Mouse (Mus musculus): Measurements from ENCODE around the gene Cox5b.
"Not testable (repeated sequence)": the region's sequence is repeated elsewhere in the genome, so short reads cannot be mapped to it uniquely, and the experiment has no call there.

Cox5b gene

GRCm38 (mm10) chr1:36691271-36692155, at the start of gene Cox5b:
Gene Cox5b, plus strand, starts transcription at chr1:36691449.
- DNase-seq, result peak; percentile 97

- DNase-seq, result no peak
Measured at GRCm38 (mm10) chr1:36643957-36644614, 47.2 kb upstream of the Cox5b start.

GRCm38 (mm10) chr1:36644615-36645007, 46.6 kb upstream of the Cox5b start:
- DNase-seq, result no peak

DNA sequence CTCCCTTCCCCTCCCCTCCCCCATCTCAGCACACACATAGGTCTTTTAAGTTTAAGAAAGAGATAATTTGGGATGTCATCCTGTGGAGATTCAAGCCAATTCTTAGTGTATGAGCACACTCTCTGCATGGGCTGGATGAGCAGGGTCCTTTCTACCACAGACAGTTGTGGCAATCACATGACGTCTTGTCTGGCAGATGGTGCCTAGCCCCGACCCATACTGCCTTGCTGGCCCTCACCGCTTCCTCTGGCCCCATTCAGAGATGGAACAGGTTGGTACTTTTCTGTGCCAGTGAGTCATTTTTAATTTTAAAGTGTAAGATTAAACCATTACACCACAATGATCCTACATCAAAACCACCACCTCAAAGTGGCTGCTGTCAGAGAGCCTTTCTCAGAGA, 45.0 kb upstream of the Cox5b start:
- DNase-seq, result no peak

GRCm38 (mm10) chr1:36647631-36648030, 43.6 kb upstream of the Cox5b start:
- no peak for DNase-seq

GRCm38 (mm10) chr1:36655039-36655438, 36.2 kb upstream of the Cox5b start:
- no peak for DNase-seq

- DNase-seq, result no peak
Measured at GRCm38 (mm10) chr1:36656233-36656632, 35.0 kb upstream of the Cox5b start.

GRCm38 (mm10) chr1:36657658-36658415, 33.4 kb upstream of the Cox5b start:
- DNase-seq, result no peak

DNA sequence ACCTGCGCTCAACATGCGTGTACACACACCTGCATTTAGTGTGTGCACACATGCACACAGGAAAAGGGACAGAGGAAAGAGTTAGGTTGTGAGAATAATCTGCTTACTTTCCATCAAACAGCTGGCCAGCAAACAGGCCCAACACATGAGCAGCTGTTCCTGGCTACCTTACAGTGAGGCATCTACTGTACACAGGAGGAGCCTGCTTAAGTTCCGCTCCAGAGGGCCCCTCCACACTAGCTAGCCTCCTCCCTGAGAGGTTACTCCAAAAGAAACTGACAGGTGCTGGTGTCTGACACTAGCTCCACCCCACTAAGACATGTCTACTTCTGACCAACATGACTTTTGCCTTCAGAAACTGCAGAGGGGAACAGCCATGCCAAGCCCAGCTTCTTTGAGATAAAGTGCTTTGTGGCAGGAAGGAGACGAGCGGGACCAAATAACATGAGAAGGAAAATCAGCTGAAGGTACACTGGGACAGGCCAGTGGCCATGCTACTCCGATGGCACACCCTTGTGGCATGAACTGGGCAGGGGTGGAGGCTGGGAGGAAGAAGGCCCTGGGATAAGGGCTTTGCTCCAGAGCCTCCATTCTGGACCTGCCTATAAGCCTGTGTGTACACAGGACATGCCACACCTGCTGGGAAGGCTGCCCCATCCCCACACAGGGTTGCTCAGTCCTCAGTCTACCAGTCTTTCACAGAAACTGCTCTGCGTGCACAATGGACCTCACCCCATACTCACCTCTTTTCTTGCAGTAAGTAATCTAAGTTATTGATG, 32.4 kb upstream of the Cox5b start:
- DNase-seq, result no peak

DNA sequence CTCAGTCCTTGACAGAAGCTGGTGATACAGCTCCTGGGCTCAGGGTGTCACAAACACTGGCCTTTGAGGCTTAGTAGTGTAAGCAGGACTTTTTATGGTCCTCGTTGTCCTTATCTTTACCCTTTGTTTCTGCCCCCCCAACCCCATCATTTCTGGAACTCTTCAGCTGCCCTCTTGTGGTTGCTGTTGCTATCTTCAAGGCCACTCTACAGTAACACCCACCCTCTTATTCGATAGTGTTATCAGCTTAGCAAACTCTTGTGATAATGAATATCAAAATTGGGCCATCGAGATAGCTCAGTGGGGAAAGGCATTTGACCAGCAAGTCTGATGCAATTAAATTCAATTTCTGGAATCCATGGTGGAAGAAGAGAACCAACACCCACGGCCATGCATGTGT, 26.8 kb upstream of the Cox5b start:
- peak in 1 of 2 experiments; percentile 13 for DNase-seq

DNA sequence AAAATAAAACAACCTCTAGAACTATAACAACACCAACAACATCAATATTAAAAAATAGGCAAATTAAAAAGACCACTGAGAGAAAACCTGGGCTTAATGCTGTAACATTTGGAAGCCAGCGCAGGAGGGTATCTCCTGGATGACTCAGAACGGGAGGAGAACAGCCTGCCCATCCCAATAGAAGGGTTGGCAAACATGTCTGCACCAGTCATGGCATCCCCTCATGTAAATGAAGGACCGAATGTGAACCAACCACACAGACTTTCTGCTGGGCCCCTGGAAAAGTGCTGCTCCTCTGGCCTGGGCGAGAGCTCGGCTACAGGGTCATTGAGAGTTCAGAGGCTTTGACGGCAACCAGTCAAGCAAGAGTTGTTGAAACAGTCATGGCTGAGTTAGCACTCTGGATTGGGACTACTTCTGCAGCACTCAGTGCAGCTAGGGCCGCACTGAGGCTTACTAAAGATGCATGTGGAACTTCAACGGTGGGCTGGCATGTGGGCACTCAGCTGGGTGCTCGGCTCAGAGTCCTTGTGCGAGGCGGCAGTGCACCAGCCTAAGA, 26.0 kb upstream of the Cox5b start:
- DNase-seq, result peak in 1 of 2 experiments; percentile 15

- no peak for DNase-seq
Measured at GRCm38 (mm10) chr1:36665934-36666333, 25.3 kb upstream of the Cox5b start.

DNA sequence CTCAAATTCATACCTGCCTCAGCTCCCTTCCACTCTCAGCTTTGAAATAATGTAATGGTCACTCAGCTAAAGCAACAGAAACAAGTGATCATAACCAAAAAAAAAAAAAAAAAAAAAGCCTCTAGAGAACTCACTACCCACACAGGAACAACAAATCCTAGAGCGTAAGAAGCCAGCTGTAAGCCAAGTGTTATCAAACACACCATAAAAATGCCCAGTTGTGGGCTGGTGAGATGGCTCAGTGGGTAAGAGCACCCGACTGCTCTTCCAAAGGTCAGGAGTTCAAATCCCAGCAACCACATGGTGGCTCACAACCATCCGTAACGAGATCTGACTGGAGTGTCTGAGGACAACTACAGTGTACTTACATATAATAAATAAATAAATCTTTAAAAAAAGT, 23.2 kb upstream of the Cox5b start:
- DNase-seq, result not testable (repeated sequence)

DNA sequence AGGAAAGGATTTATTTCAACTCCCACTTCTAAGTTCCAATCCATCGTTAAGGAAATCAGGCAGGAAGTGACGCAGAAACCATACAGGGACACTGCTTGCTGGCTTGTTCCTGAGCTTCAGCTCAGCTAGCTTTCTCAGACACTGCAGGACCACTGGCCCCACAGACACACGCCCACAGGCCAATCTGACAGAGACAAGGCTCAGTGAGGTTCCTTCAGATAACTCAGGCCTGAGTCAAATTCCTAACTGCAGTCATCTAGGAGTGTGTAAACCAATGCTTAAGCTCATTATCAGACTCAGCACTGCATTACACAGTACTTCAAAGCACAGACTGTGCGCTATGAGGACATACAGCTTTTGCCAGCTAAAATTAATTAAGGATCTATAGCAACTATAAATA, 21.0 kb upstream of the Cox5b start:
- no peak for DNase-seq

DNA sequence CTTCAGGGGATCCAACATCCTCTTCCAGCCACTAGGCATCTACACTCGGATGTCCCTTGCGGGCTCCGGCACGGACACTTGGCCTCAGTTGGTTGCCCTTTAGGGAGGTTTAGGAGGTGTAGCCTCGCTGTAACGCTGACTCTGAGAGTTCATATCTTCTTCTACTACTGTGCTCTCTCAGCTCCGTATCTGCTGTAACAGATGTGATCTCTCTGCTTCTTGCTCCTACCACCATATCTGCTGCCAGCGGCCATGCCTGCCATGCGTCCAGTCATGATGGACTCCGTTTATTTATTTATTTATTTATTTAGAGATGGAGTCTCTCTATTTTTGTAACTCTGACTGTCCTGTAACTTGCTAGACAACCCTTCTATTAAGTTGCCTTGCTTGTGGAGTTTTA, 20.0 kb upstream of the Cox5b start:
- no peak for DNase-seq

DNA sequence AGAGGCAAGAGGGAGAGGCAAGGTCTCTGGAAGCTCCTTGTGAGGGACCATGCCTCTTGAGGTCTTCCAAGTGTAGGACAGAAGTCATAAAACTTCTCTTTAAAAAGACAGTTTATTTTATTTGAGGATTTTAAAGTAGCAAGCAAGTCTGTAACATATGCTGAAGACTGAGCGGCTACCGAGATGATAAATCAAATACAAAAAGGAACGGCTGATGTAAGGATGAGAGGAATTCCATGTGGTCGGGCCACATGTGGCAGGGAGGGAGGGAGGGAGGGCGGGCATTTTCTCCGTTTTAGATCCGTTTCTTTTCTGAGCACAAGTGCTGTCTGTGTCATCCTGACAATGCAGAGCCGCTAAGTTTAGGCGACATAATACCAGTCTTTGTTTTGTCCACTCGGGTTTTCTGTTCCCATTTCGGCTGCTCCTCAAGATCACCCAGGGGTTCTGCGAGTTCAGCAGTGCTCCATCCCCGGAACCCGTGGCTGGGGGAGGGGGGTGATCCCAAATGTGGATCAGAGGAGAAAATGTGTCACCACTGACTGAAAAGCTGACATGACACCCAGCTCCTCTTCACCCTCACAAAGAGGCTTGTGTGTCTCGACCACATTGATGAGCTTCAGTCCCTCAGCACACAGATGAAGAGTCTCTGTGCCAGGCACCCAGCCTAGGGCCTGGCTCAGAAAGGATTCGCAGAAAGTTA, 18.4 kb upstream of the Cox5b start:
- DNase-seq, result no peak

DNA sequence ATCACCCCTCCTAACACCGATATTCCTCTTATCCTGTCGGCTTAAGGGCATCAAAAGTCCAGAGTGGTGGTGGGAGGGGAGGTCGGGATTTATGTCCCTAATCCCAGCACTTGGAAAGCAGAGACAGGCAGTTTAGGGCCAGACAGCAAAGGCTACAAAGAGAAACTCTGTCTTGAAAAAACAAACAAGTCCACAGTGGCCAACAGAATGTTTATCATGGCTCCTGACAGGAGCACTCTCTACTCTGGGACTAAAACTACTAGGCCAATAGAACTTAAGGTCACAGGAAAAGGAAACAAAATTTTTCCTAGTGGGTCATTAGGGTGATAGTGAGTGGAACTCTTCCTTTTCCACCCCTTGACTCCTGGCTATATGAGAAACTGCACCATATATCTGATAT, 16.3 kb upstream of the Cox5b start:
- DNase-seq, result no peak

- no peak for DNase-seq
Measured at GRCm38 (mm10) chr1:36680893-36681292, 10.4 kb upstream of the Cox5b start.

- no peak for DNase-seq
Measured at GRCm38 (mm10) chr1:36682620-36683355, 8.5 kb upstream of the Cox5b start, which contains the start of gene Fam178b. Gene Fam178b, minus strand, starts transcription at chr1:36683183.

GRCm38 (mm10) chr1:36683810-36684467, 7.3 kb upstream of the Cox5b start:
- DNase-seq, result peak; percentile 76 to 84
